Mouse (Mus musculus) spleen, adult 12 weeks (tissue): ENCODE results near the gene Sp100.

Experiments
- DNase-seq: peaks from one replicate; pipeline ENCODE4 v3.0.0; 2022; ENCODE audit warnings: low spot score

Sp100 gene

DNA sequence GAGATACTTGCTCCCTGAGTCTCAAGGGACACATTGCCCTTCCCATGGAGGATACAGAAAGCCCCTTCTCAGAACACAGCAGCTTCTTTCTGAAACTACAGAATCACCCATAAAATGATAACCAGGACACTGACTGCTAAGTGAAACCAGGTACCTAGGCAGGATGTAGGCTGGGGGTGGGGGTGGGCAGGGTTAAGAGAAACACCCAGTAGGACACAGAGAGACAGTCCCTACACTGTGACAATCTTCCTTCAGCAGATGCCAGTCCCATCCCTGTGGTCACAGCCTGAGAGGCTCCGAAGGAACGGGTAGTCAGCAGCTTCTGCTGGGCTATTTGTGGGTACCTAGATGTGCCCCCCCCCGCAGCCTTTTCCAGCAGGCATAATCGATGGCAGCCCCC, 100.9 kb downstream of the Sp100 start:
- no peak for DNase-seq

DNA sequence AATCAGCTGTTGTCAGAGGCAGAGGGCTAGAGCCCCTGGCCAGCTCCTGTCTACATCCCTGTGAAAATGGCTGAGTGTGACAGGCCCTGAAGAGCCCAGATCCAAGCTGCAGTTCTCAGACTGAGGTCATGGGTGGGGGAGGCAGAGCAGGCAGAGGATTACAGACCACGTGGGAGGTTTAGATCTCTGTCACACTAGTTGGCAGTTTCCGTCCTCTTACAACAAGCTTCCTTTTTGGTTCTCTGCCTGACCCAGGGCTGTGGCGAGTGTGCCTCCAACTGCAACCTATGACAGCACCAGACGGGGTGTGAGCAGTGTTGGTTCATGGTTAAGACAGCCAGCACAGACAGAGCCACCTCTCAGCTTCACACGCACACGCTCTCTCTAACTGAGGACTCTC, 101.7 kb downstream of the Sp100 start:
- peak; percentile 35 for DNase-seq

DNA sequence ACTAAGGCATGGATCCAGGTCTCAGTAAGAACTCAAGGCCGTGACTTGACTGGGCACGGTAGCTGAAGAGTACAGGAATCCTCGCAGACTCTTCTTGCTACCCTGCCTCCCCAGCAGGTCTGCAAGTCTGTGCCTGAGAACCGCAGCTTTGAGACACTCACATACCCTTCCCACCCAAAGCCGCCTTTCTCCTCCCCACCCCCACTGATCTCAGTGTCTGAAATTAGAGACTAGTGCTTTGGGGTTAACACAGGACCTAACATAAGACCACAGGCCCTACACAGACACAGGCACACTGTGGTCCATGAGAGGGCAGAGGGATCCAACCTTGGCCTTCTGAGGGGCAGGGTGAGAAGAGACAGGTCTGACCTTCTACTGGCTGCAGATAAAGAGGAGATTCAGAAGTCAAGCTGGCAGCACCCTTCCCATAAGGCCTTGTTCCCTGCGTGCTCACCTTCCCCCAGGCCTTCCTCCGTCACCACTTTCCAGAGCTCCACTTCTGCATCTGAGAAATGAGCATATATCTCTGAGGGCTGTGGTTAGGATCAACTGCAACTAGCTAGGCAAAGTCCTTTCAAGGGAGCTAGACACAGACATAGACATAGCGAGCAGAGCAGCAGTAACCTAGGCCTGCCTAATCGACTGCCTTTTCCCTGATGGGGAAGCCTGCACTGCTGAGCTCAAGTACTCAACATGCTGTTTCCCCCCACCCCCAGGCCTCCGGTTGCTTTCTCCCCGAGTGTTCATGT, 102.3 kb downstream of the Sp100 start:
- no peak for DNase-seq

DNA sequence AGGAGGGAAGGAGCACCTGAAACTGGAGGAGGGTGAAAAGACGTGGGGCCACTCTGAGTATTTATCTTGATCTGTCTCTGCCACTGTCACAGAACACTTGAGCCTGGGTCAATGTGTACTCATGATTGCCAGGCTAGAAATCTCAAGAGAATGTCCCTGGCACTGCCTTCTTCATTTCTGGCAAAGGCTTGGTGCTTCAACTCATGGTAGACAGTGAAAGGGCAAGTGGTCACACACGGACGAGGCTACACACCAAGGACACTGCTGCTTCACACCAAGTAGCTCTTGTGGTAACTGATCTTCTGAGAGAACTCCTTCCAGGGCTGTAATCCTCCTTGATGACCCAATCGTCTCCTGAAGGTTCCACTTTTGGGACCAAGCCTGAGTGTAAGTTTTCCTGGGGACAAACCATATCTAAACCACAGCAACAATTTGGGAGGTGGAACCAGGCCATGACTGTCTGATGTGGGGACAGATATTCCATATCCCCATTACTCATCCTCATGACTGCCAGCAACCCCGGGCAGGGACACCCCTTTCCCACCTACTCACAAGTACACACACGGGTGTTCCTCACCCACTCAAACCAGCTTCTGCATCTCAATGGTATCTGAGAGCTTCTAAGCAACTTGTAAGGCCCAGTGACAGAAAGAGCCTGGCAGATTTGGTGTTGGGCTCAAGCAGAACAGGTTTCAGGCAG, 107.9 kb downstream of the Sp100 start:
- DNase-seq: no peak

DNA sequence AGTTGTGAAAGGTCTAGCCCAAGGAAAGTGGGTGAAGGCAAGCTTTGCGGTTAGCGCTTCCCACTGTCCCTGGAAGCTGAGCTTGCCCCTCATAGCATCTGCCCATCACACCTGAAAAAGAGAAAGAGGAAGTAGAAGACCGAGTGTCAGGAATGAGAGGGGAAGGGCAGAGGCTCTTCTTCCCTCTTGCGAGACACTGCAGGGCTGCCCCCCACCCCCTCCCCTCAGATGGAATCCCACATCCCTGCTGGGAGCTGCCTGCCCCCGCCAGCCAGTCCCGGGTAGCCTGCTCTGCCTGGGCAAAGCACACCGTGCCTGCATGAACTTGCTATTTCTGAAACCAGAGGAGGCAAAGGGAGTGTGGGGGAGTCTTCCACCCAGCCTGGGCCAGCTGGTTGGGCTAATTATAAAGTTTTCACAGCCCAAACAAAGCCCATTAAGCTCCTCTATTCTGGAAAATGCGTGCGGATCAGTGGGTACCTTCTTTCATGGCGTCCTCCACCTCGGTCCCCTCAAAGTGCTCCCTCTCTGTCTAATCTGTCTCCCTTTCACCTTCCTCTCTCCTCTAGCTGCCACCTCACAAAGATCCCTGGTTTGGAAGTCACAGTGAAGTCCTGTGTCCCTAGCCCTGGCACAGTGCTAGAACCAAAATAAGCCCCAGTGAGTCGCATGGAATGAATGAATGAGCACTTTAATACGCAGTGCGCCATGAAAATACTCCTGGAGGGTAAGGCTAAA, 108.6 kb downstream of the Sp100 start:
- no peak for DNase-seq

DNA sequence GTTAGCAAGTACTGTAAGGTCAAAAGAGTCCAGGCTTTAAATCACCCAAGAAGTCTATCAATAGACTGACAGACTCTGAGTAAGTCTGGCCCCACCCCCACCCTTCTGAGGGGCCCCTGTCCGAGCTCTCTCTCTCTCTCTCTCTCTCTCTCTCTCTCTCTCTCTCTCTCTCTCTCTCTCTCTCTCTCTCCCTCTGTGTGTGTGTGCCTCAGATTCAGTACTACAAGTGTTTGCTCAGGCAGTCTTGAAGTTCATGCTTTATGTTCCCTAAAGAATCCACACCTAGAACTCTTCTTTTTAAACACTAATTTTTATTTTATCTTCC, 109.1 kb downstream of the Sp100 start:
- no peak for DNase-seq
